Mouse (Mus musculus): Measurements from ENCODE around the gene Aldh1a3.

Gene Aldh1a3

GRCm38 (mm10) chr7:66418981-66419380 is 8.3 kb downstream of the Aldh1a3 start:
- no peak for DNase-seq (ENCODE audit: low read depth, low spot score)

GRCm38 (mm10) chr7:66416829-66417228 is 10.5 kb downstream of the Aldh1a3 start:
- no peak for DNase-seq (ENCODE audit: low read depth, low spot score)

GRCm38 (mm10) chr7:66413093-66413492 is 14.2 kb downstream of the Aldh1a3 start:
- peak; percentile 11 for DNase-seq (ENCODE audit: low read depth, low spot score)

- DNase-seq (ENCODE audit: low read depth, low spot score), result peak; percentile 63
Measured at GRCm38 (mm10) chr7:66409433-66409832, 17.9 kb downstream of the Aldh1a3 start.

GRCm38 (mm10) chr7:66406971-66407370 is 20.3 kb downstream of the Aldh1a3 start:
- no peak for DNase-seq (ENCODE audit: low read depth, low spot score)

- DNase-seq (ENCODE audit: low read depth, low spot score), result no peak
Measured at GRCm38 (mm10) chr7:66405951-66406721, 21.2 kb downstream of the Aldh1a3 start.

- no peak for DNase-seq (ENCODE audit: low read depth, low spot score)
Measured at GRCm38 (mm10) chr7:66405541-66405940, 21.8 kb downstream of the Aldh1a3 start.

- no peak for DNase-seq (ENCODE audit: low read depth, low spot score)
Measured at GRCm38 (mm10) chr7:66404802-66405201, 22.5 kb downstream of the Aldh1a3 start.

GRCm38 (mm10) chr7:66404141-66404540 is 23.2 kb downstream of the Aldh1a3 start:
- no peak for DNase-seq (ENCODE audit: low read depth, low spot score)

GRCm38 (mm10) chr7:66402876-66403275 is 24.4 kb downstream of the Aldh1a3 start:
- DNase-seq (ENCODE audit: low read depth, low spot score), result no peak

- no peak for DNase-seq (ENCODE audit: low read depth, low spot score)
Measured at GRCm38 (mm10) chr7:66401605-66402004, 25.7 kb downstream of the Aldh1a3 start.

- DNase-seq (ENCODE audit: low read depth, low spot score), result no peak
Measured at GRCm38 (mm10) chr7:66397288-66397687, 30.0 kb downstream of the Aldh1a3 start.

- peak; percentile 90 for DNase-seq (ENCODE audit: low read depth, low spot score)
Measured at GRCm38 (mm10) chr7:66388621-66389532, 38.4 kb downstream of the Aldh1a3 start.

GRCm38 (mm10) chr7:66387813-66388521 is 39.4 kb downstream of the Aldh1a3 start, which contains the start of gene Lrrk1:
Gene Lrrk1, minus strand, starts transcription at chr7:66388350.
- DNase-seq (ENCODE audit: low read depth, low spot score), result no peak

- no peak for DNase-seq (ENCODE audit: low read depth, low spot score)
Measured at GRCm38 (mm10) chr7:66387419-66387812, 39.9 kb downstream of the Aldh1a3 start.

- DNase-seq (ENCODE audit: low read depth, low spot score), result no peak
Measured at GRCm38 (mm10) chr7:66386411-66386810, 40.9 kb downstream of the Aldh1a3 start.

GRCm38 (mm10) chr7:66385826-66386225 is 41.5 kb downstream of the Aldh1a3 start:
- no peak for DNase-seq (ENCODE audit: low read depth, low spot score)

- no peak for DNase-seq (ENCODE audit: low read depth, low spot score)
Measured at GRCm38 (mm10) chr7:66384891-66385290, 42.4 kb downstream of the Aldh1a3 start.

- no peak for DNase-seq (ENCODE audit: low read depth, low spot score)
Measured at GRCm38 (mm10) chr7:66384213-66384612, 43.1 kb downstream of the Aldh1a3 start.

GRCm38 (mm10) chr7:66376560-66376959 is 50.8 kb downstream of the Aldh1a3 start:
- no peak for DNase-seq (ENCODE audit: low read depth, low spot score)

GRCm38 (mm10) chr7:66375736-66376135 is 51.6 kb downstream of the Aldh1a3 start:
- no peak for DNase-seq (ENCODE audit: low read depth, low spot score)

GRCm38 (mm10) chr7:66373391-66373790 is 53.9 kb downstream of the Aldh1a3 start:
- DNase-seq (ENCODE audit: low read depth, low spot score), result no peak

Data from brain, adult 2 months (tissue).